Mouse (Mus musculus) embryonic fibroblast, embryonic 13.5 days (primary cell): ENCODE data around the gene Me3.

ENCODE experiments used
- CTCF ChIP-seq: IDR thresholded peaks from 2 replicates; pipeline ENCODE4 v1.5.1; 2011; ENCODE audit warnings: mild to moderate bottlenecking, control low read depth, low read length, moderate library complexity, borderline replicate concordance; ENCODE audit not compliant: insufficient read depth
- POLR2A ChIP-seq: IDR thresholded peaks from 2 replicates; pipeline ENCODE4 v1.6.1; 2011; ENCODE audit warnings: low read depth, mild to moderate bottlenecking, control low read depth, low read length, moderate library complexity

GRCm38 (mm10) chr7:89647864-89648263 is 15.7 kb downstream of the Me3 start:
- TF ChIP-seq CTCF (no peak), POLR2A (no peak)
